Mouse (Mus musculus) embryo, embryonic 9.5 days (tissue): ENCODE measurements around the gene 4930550L24Rik.

Experiments
- DNase-seq: peaks from one replicate; pipeline ENCODE4 v3.0.0-alpha.2; 2017; ENCODE audit errors: extremely low spot score

Gene 4930550L24Rik

GRCm38 (mm10) chrX:58909060-58909459 is at the start of gene 4930550L24Rik:
Gene 4930550L24Rik, plus strand, starts transcription at chrX:58909360.
- DNase-seq: no peak

- DNase-seq: no peak
Measured at GRCm38 (mm10) chrX:58900753-58901152, 8.4 kb upstream of the 4930550L24Rik start.

GRCm38 (mm10) chrX:58967969-58968368 is 58.8 kb downstream of the 4930550L24Rik start:
- peak; percentile 2 for DNase-seq
